Mouse (Mus musculus) midbrain, embryonic 15.5 days (tissue): ENCODE data around the gene Mlph. TPM values are rescaled to one million over a fixed set of nuclear protein-coding genes. Genes with fewer than 3 reads are reported as not detected.

Source experiments
- ATAC-seq: fragments of 200-750 bp; cut with Nextera tagmentation; replicated peaks from 2 replicates; pipeline ENCODE4 v1.8.0; 2017; ENCODE audit warnings: moderate TSS enrichment
- H3K27ac ChIP-seq: fragments of 300-500 bp; sonication (generic); 2 replicates; pipeline ENCODE4 v1.5.1; 2015; ENCODE audit warnings: mild to moderate bottlenecking, inconsistent platforms
- H3K27me3 ChIP-seq: fragments of 300-500 bp; sonication (generic); replicated peaks from 2 replicates; pipeline ENCODE4 v1.6.1; 2015; ENCODE audit warnings: inconsistent platforms
- H3K36me3 ChIP-seq: fragments of 300-500 bp; sonication (generic); replicated peaks from 2 replicates; pipeline ENCODE4 v1.6.1; 2015; ENCODE audit warnings: inconsistent platforms
- H3K4me1 ChIP-seq: fragments of 300-500 bp; sonication (generic); 2 replicates; pipeline ENCODE4 v1.6.1; 2015; ENCODE audit warnings: inconsistent platforms
- H3K4me2 ChIP-seq: fragments of 300-500 bp; sonication (generic); 2 replicates; pipeline ENCODE4 v1.6.1; 2015; ENCODE audit warnings: inconsistent platforms, mild to moderate bottlenecking, moderate library complexity
- H3K4me3 ChIP-seq: fragments of 300-500 bp; sonication (generic); 2 replicates; pipeline ENCODE4 v1.5.1; 2015; ENCODE audit warnings: mild to moderate bottlenecking, inconsistent platforms
- H3K9ac ChIP-seq: fragments of 300-500 bp; sonication (generic); 2 replicates; pipeline ENCODE4 v1.6.1; 2015; ENCODE audit warnings: mild to moderate bottlenecking, inconsistent platforms
- H3K9me3 ChIP-seq: fragments of 300-500 bp; sonication (generic); 2 replicates; pipeline ENCODE4 v1.6.1; 2016; ENCODE audit warnings: inconsistent platforms
- WGBS: fragments of 180-500 bp; shearing (Covaris S2); methylation state at CpG from one replicate; pipeline ENCODE4 v1.1.7; 2015; ENCODE audit warnings: mixed read lengths; 5-methylcytosine and 5-hydroxymethylcytosine counted together
- polyA plus RNA-seq: library from polyadenylated mRNA; unstranded; fragments of >200 nt; fragmentation: Nextera tagmentation; extraction: Ambion mirVana; gene quantifications from 2 replicates; pipeline ENCODE4 v1.2.1, GENCODE M21; 2015

Mlph gene
- polyA plus RNA-seq, 1 experiment from 2014 or later = 0.46 TPM

- Histone ChIP-seq H3K36me3 (no peaks in the 10 kb centered on the region), H3K27ac (no peak within 1 kb of the TSS), H3K4me1 (no peaks in the 10 kb centered on the region), H3K9ac (no peak within 1 kb of the TSS), H3K4me2 (no peak within 1 kb of the TSS), H3K27me3 (0 out of 2 replicates have a peak, but pooled peaks cover under 1% of the 10 kb centered on the region), H3K9me3 (no peaks in the 10 kb centered on the region), H3K4me3 (no peak within 1 kb of the TSS)
- no peak for ATAC-seq
- 77% methylated on average over 8 of the region's 8 CpGs for WGBS
These were observed 37.9 kb downstream of the Mlph start, which contains the start of gene Prlh for GRCm38 (mm10) chr1:90952808-90953207. Prlh (plus strand) TSS chr1:90953108.

DNA sequence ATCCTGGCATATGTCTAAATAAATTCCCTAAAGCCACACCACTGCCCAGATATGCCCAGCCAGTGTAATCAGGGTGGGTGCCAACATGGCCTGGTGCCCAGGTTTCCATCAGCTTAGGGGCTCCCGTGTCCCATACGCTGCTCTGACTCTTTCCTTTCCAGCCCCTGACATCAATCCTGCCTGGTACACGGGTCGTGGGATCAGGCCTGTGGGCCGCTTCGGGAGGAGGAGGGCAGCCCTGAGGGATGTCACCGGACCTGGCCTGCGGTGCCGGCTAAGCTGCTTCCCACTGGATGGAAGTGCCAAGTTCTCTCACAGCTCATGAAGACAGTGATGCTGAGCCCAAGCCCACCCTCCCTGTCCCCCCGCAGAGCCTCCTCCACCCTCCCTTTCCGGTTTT, 38.8 kb downstream of the Mlph start:
- Histone ChIP-seq H3K9ac (no peak overlapping the region), H3K27ac (no peak overlapping the region), H3K27me3 (0 out of 2 replicates have a peak, but pooled peaks cover 5% of the 10 kb centered on the region), H3K4me2 (no peak overlapping the region), H3K4me1 (no peaks in the 10 kb centered on the region), H3K9me3 (no peaks in the 10 kb centered on the region), H3K36me3 (no peaks in the 10 kb centered on the region), H3K4me3 (no peak overlapping the region)
- 73% methylated on average over 11 of the region's 11 CpGs for WGBS
- no peak for ATAC-seq

GRCm38 (mm10) chr1:90956245-90957096, 41.6 kb downstream of the Mlph start:
- 0 out of 2 replicates have a peak, but pooled peaks cover 5% of the 10 kb centered on the region for H3K27me3 ChIP-seq
- H3K4me1 ChIP-seq = no peaks in the 10 kb centered on the region
- WGBS = 33% methylated on average over 7 of the region's 7 CpGs
- ATAC-seq = peak; percentile 82
- no peak overlapping the region for H3K9ac ChIP-seq
- no peak overlapping the region for H3K27ac ChIP-seq
- H3K4me2 ChIP-seq = no peak overlapping the region
- H3K9me3 ChIP-seq = no peaks in the 10 kb centered on the region
- H3K4me3 ChIP-seq = no peak overlapping the region
- H3K36me3 ChIP-seq = no peaks in the 10 kb centered on the region

- ATAC-seq = no peak
- Histone ChIP-seq H3K27ac (no peak overlapping the region), H3K9me3 (no peaks in the 10 kb centered on the region), H3K27me3 (0 out of 2 replicates have a peak, but pooled peaks cover 5% of the 10 kb centered on the region), H3K4me1 (0 out of 2 replicates have a peak, but pooled peaks cover 6% of the 10 kb centered on the region), H3K9ac (no peak overlapping the region), H3K4me3 (no peak overlapping the region), H3K4me2 (no peak overlapping the region), H3K36me3 (no peaks in the 10 kb centered on the region)
- 41% methylated on average over 4 of the region's 4 CpGs for WGBS
These were observed 47.6 kb downstream of the Mlph start for GRCm38 (mm10) chr1:90962526-90962925.

DNA sequence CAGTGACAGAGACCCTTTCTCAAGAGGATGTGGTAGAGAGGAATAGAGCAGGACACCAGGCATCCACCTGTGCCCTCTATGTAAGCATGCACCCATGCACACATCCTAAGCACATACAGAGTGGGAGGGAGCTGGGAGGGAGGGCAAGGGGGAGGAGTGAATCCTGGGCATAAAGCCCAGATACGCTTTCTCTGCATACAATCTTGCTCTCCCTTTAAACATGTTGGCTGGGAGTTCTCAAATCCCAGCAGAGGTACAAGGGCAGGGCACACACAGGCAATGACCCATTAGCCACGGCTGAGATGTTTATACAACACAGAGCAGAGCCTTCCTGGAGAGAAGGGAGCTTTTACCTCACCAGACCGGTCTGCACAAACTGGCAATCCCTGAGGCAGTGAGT, 48.1 kb downstream of the Mlph start:
- H3K27ac ChIP-seq = no peak overlapping the region
- H3K27me3 ChIP-seq = 0 out of 2 replicates have a peak, but pooled peaks cover 2% of the 10 kb centered on the region
- no peak overlapping the region for H3K4me2 ChIP-seq
- no peak for ATAC-seq
- H3K4me3 ChIP-seq = no peak overlapping the region
- H3K9me3 ChIP-seq = no peaks in the 10 kb centered on the region
- 0 out of 2 replicates have a peak, but pooled peaks cover 6% of the 10 kb centered on the region for H3K4me1 ChIP-seq
- 38% methylated on average over 3 of the region's 3 CpGs for WGBS
- no peak overlapping the region for H3K9ac ChIP-seq
- H3K36me3 ChIP-seq = no peaks in the 10 kb centered on the region

DNA sequence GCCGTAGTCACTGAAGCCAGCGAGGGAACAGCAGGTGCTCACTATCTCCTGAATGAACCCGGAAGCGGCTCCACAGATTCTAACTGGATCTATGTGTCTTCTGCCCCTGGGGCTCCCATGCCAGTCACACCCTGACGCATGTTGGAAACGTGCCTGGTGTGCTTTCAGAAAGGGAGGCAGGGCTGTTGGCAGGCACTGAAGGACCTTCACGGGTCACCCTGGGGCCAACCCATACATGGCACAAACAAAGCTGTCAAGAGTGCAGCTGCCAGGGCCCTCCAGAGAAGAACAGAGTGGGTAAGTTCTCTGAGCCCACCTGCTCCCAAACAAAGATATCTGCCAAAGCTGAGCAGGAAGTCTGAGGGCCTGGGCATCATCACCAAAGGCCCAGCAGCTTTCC, 52.7 kb downstream of the Mlph start:
- Histone ChIP-seq H3K27me3 (no peaks in the 10 kb centered on the region; the same call in 1 of the 2 replicates), H3K4me1 (0 out of 2 replicates have a peak, but pooled peaks cover 6% of the 10 kb centered on the region), H3K4me3 (no peak overlapping the region), H3K36me3 (no peaks in the 10 kb centered on the region), H3K4me2 (no peak overlapping the region), H3K27ac (no peak overlapping the region), H3K9me3 (no peaks in the 10 kb centered on the region), H3K9ac (no peak overlapping the region)
- no peak for ATAC-seq
- WGBS = 57% methylated on average over 7 of the region's 7 CpGs

GRCm38 (mm10) chr1:90968649-90969048, 53.8 kb downstream of the Mlph start:
- Histone ChIP-seq H3K27me3 (no peaks in the 10 kb centered on the region; the same call in 1 of the 2 replicates), H3K4me2 (no peak overlapping the region), H3K4me3 (no peak overlapping the region), H3K9me3 (no peaks in the 10 kb centered on the region), H3K4me1 (peaks cover 9% of the 10 kb centered on the region), H3K27ac (no peak overlapping the region), H3K36me3 (no peaks in the 10 kb centered on the region), H3K9ac (no peak overlapping the region)
- ATAC-seq = no peak
- 76% methylated on average over 4 of the region's 4 CpGs for WGBS

DNA sequence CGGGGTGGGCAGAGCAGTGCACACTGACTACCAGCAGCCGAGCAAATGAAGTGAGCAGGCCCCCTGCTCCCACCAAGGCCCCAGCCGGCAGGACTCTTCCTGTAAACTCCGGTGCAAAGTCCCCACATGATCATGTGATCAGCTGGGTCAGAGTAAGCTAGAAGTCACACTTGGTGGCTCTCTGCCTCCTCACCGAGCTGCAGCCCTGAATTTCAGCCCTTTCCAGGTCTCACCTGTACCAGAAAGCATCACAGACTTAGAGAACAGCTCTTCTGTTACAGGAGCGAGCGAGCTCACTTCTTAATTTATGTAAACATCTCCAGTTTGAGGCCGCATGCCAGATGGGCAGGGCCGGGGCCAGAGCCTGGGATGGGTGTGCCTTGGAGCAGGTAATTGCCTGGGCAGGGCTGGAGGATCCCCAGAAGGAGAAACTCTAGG, 54.5 kb downstream of the Mlph start, which contains the start of gene Rab17:
TSS of gene Rab17 (minus strand) at position 315 of the 438 bp plus-strand sequence.
- Histone ChIP-seq H3K27ac (no peak within 1 kb of the TSS), H3K9ac (no peak within 1 kb of the TSS), H3K4me3 (no peak within 1 kb of the TSS), H3K27me3 (no peaks in the 10 kb centered on the region; the same call in 1 of the 2 replicates), H3K4me1 (peaks cover 16% of the 10 kb centered on the region), H3K9me3 (no peaks in the 10 kb centered on the region), H3K4me2 (no peak within 1 kb of the TSS), H3K36me3 (no peaks in the 10 kb centered on the region)
- ATAC-seq = no peak
- 39% methylated on average over 9 of the region's 9 CpGs for WGBS

- WGBS = 77% methylated on average over 10 of the region's 10 CpGs
- no peak overlapping the region for H3K27ac ChIP-seq
These were observed 55.1 kb downstream of the Mlph start for GRCm38 (mm10) chr1:90969881-90970390.

DNA sequence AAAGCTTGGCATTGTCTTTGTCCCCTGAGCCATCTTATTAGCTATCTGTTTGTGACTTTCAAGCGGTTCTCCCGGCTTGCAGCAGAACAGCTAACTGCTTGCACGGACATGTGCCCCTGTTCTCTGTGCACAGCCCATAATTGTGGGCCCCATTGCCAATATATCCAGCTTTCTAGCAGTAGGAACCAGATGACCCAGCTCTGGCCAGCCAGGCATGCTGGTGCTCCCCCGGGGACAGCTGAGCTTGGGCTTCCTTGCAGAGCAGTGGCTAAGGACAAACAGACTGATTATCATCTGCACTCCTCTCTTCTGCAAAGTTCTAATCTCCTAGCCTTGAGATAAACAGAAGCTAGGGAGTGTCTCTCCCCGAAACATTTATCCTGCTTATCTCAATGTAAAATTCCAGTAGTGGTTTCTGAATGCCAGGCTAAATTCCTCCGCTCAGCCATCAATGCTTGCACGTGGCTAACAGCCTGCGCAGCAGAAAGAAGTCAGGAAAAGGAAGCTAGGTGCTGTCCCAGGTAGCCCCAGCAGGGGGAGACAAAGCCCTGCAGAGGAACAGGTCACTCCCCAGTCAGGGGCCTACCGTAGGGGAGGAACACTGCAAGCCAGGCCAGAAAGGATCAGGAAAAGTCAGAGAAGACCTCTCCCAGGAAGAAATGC, 58.2 kb downstream of the Mlph start:
- Histone ChIP-seq H3K4me1 (peaks cover 31% of the 10 kb centered on the region), H3K27me3 (no peaks in the 10 kb centered on the region; the same call in 1 of the 2 replicates), H3K9me3 (no peaks in the 10 kb centered on the region), H3K36me3 (no peaks in the 10 kb centered on the region), H3K4me2 (peak overlapping the region; percentile 10; the same call in 1 of the 2 replicates), H3K27ac (no peak overlapping the region), H3K9ac (no peak overlapping the region), H3K4me3 (no peak overlapping the region)
- 21% methylated on average over 9 of the region's 9 CpGs for WGBS
- ATAC-seq = peak; percentile 74

More at GRCm38 (mm10) chr1:90969881-90970390, 55.1 kb downstream of the Mlph start:
- Histone ChIP-seq H3K9me3 (no peaks in the 10 kb centered on the region), H3K4me2 (no peak overlapping the region), H3K9ac (no peak overlapping the region), H3K36me3 (no peaks in the 10 kb centered on the region), H3K4me1 (peaks cover 22% of the 10 kb centered on the region), H3K4me3 (no peak overlapping the region), H3K27me3 (no peaks in the 10 kb centered on the region; the same call in 1 of the 2 replicates)
- no peak for ATAC-seq

GRCm38 (mm10) chr1:90973574-90973911, 58.7 kb downstream of the Mlph start:
- Histone ChIP-seq H3K36me3 (no peaks in the 10 kb centered on the region), H3K9ac (no peak overlapping the region), H3K9me3 (no peaks in the 10 kb centered on the region), H3K27ac (no peak overlapping the region), H3K27me3 (no peaks in the 10 kb centered on the region; the same call in 1 of the 2 replicates), H3K4me1 (peaks cover 31% of the 10 kb centered on the region), H3K4me3 (no peak overlapping the region), H3K4me2 (no peak overlapping the region)
- 89% methylated on average over 2 of the region's 2 CpGs for WGBS
- 0 out of 2 replicates have a peak, but pooled peaks have one; percentile 21 for ATAC-seq
